Mouse (Mus musculus) CH12.LX (cell line): Measurements from ENCODE around the gene Hnrnpa3. TPM values are rescaled to one million over a fixed set of nuclear protein-coding genes. Genes with fewer than 3 reads are reported as not detected.

Source experiments
- DNase-seq: peaks from one replicate; pipeline ENCODE4 v3.0.0-alpha.2; 2013; ENCODE audit errors: extremely low read depth
- H3K27ac ChIP-seq: 2 replicates; pipeline ENCODE4 v1.5.1; 2012; ENCODE audit warnings: low read depth, mild to moderate bottlenecking, control low read depth, moderate library complexity; ENCODE audit not compliant: insufficient read depth
- H3K27me3 ChIP-seq: replicated peaks from 2 replicates; pipeline ENCODE3; 2012; ENCODE audit warnings: inconsistent platforms
- H3K36me3 ChIP-seq, 2 experiments: replicated peaks in 1 of 2; 2 replicates each; pipeline versions ENCODE3 to v1.6.1; 2012; ENCODE audit warnings: inconsistent platforms in 1 of 2, low read length in 1 of 2, mild to moderate bottlenecking in 1 of 2, mixed read lengths in 1 of 2, moderate library complexity in 1 of 2; ENCODE audit not compliant: control insufficient read depth in 1 of 2, insufficient read depth in 1 of 2
- H3K4me1 ChIP-seq, 2 experiments: 2 replicates each; pipeline ENCODE4 v1.6.1; 2012; ENCODE audit warnings: inconsistent platforms in 1 of 2, moderate library complexity in 1 of 2; ENCODE audit not compliant: insufficient read depth in 2 of 2, control insufficient read depth in 1 of 2
- H3K4me2 ChIP-seq: 2 replicates; pipeline ENCODE4 v1.6.1; 2012; ENCODE audit warnings: low read depth, mild to moderate bottlenecking, control low read depth; ENCODE audit not compliant: poor library complexity, insufficient read depth, severe bottlenecking
- H3K4me3 ChIP-seq, 3 experiments: fragments of 150-350 bp in 1 of 3; sonication (generic) in 1 of 3; replicated peaks in 1 of 3; 2 replicates each; pipeline versions ENCODE3 to v1.5.1; 2011 to 2012; ENCODE audit warnings: low read depth in 2 of 3, low read length in 2 of 3, mild to moderate bottlenecking in 2 of 3, moderate library complexity in 2 of 3, control low read depth in 1 of 3, improper control_type of control experiment in 1 of 3, inconsistent platforms in 1 of 3, mixed read lengths in 1 of 3; ENCODE audit not compliant: poor library complexity in 1 of 3
- H3K79me2 ChIP-seq: replicated peaks from 2 replicates; pipeline ENCODE4 v1.6.1; 2012; ENCODE audit warnings: mild to moderate bottlenecking, moderate library complexity; ENCODE audit not compliant: control insufficient read depth, poor library complexity, insufficient read depth, severe bottlenecking; ENCODE audit errors: extremely low read depth
- H3K9ac ChIP-seq: 2 replicates; pipeline ENCODE4 v1.6.1; 2012; ENCODE audit warnings: low read depth, mild to moderate bottlenecking, control low read depth, moderate library complexity; ENCODE audit not compliant: insufficient read depth
- H3K9me3 ChIP-seq: replicated peaks from 2 replicates; pipeline ENCODE3; 2012; ENCODE audit warnings: low read length, inconsistent platforms, mixed read lengths
- BHLHE40 ChIP-seq: IDR thresholded peaks from 2 replicates; pipeline ENCODE4 v1.6.1; 2011; ENCODE audit warnings: mild to moderate bottlenecking, low read depth, low read length, improper control_type of control experiment
- CHD1 ChIP-seq: IDR thresholded peaks from 2 replicates; pipeline ENCODE4 v1.6.1; 2012; ENCODE audit warnings: low read depth, low read length, improper control_type of control experiment, inconsistent platforms
- CHD2 ChIP-seq: IDR thresholded peaks from 2 replicates; pipeline ENCODE4 v1.6.1; 2011; ENCODE audit warnings: low read length, improper control_type of control experiment
- CTCF ChIP-seq, 2 experiments: IDR thresholded peaks in 1 of 2; conservative IDR thresholded peaks in 1 of 2; 2 replicates each; pipeline ENCODE4 v1.5.1; 2011 to 2012; ENCODE audit warnings: low read depth in 2 of 2, low read length in 2 of 2, improper control_type of control experiment in 1 of 2, inconsistent platforms in 1 of 2, mild to moderate bottlenecking in 1 of 2, moderate library complexity in 1 of 2
- E2F4 ChIP-seq: IDR thresholded peaks from 2 replicates; pipeline ENCODE4 v1.6.1; 2011; ENCODE audit warnings: low read depth, low read length, improper control_type of control experiment; ENCODE audit not compliant: insufficient replicate concordance
- EP300 ChIP-seq: IDR thresholded peaks from 2 replicates; pipeline ENCODE4 v1.6.1; 2011; ENCODE audit warnings: low read length, improper control_type of control experiment
- ETS1 ChIP-seq: conservative IDR thresholded peaks from 2 replicates; pipeline ENCODE4 v1.6.1; 2012; ENCODE audit warnings: low read depth, mild to moderate bottlenecking, inconsistent platforms, low read length, improper control_type of control experiment, moderate library complexity
- GABPA ChIP-seq: IDR thresholded peaks from 2 replicates; pipeline ENCODE4 v1.6.1; 2012; ENCODE audit warnings: low read depth, low read length, improper control_type of control experiment, inconsistent platforms; ENCODE audit not compliant: insufficient replicate concordance
- HCFC1 ChIP-seq: IDR thresholded peaks from 2 replicates; pipeline ENCODE4 v1.6.1; 2012; ENCODE audit warnings: low read depth, mild to moderate bottlenecking, inconsistent platforms, low read length, improper control_type of control experiment
- IRF4 ChIP-seq: IDR thresholded peaks from 2 replicates; pipeline ENCODE4 v1.6.1; 2014; ENCODE audit warnings: low read depth, mild to moderate bottlenecking, inconsistent platforms, low read length, improper control_type of control experiment
- JUND ChIP-seq: conservative IDR thresholded peaks from 2 replicates; pipeline ENCODE4 v1.6.1; 2011; ENCODE audit warnings: low read depth, low read length, improper control_type of control experiment
- MAX ChIP-seq: IDR thresholded peaks from 2 replicates; pipeline ENCODE4 v1.6.1; 2011; ENCODE audit warnings: low read length, improper control_type of control experiment
- MXI1 ChIP-seq: IDR thresholded peaks from 2 replicates; pipeline ENCODE4 v1.6.1; 2011; ENCODE audit warnings: mild to moderate bottlenecking, low read depth, low read length, improper control_type of control experiment
- MYC ChIP-seq: IDR thresholded peaks from 2 replicates; pipeline ENCODE4 v1.6.1; 2011; ENCODE audit warnings: low read depth, mild to moderate bottlenecking, improper control_type of control experiment, low read length
- NRF1 ChIP-seq: IDR thresholded peaks from 2 replicates; pipeline ENCODE4 v1.6.1; 2014; ENCODE audit warnings: low read depth, mild to moderate bottlenecking, inconsistent platforms, low read length, improper control_type of control experiment, moderate library complexity
- PAX5 ChIP-seq: IDR thresholded peaks from 2 replicates; pipeline ENCODE4 v1.6.1; 2012; ENCODE audit warnings: low read length, inconsistent platforms, mixed read lengths
- POLR2AphosphoS2 ChIP-seq: IDR thresholded peaks from 2 replicates; pipeline ENCODE4 v1.6.1; 2011; ENCODE audit warnings: low read depth, low read length, improper control_type of control experiment
- SIN3A ChIP-seq: IDR thresholded peaks from 2 replicates; pipeline ENCODE4 v1.6.1; 2012; ENCODE audit warnings: low read length, improper control_type of control experiment, inconsistent platforms
- SMC3 ChIP-seq: IDR thresholded peaks from 2 replicates; pipeline ENCODE4 v1.6.1; 2011; ENCODE audit warnings: low read depth, low read length, improper control_type of control experiment
- TBP ChIP-seq: conservative IDR thresholded peaks from 2 replicates; pipeline ENCODE4 v1.6.1; 2011; ENCODE audit warnings: low read depth, low read length, improper control_type of control experiment
- TCF12 ChIP-seq: IDR thresholded peaks from 2 replicates; pipeline ENCODE4 v1.6.1; 2014; ENCODE audit warnings: low read depth, mild to moderate bottlenecking, inconsistent platforms, low read length, improper control_type of control experiment
- UBTF ChIP-seq: IDR thresholded peaks from 2 replicates; pipeline ENCODE4 v1.6.1; 2012; ENCODE audit warnings: low read depth, mild to moderate bottlenecking, inconsistent platforms, low read length, improper control_type of control experiment, moderate library complexity
- USF1 ChIP-seq: IDR thresholded peaks from 2 replicates; pipeline ENCODE4 v1.6.1; 2014; ENCODE audit warnings: low read depth, mild to moderate bottlenecking, inconsistent platforms, low read length, improper control_type of control experiment
- ZKSCAN1 ChIP-seq: IDR thresholded peaks from 2 replicates; pipeline ENCODE4 v1.6.1; 2012; ENCODE audit warnings: low read depth, inconsistent platforms, low read length, improper control_type of control experiment, borderline replicate concordance
- ZMIZ1 ChIP-seq: IDR thresholded peaks from 2 replicates; pipeline ENCODE4 v1.6.1; 2012; ENCODE audit warnings: low read depth, mild to moderate bottlenecking, inconsistent platforms, low read length, improper control_type of control experiment
- ZNF384 ChIP-seq: IDR thresholded peaks from 2 replicates; pipeline ENCODE4 v1.6.1; 2012; ENCODE audit warnings: low read depth, low read length, improper control_type of control experiment, inconsistent platforms
- dilution Hi-C: fragments of 300-500 bp; cut with MboI; formaldehyde crosslinking; loops from 2 replicates; pipeline ENCODE4 v1.14.3; 2020; ENCODE audit warnings: low sequenced_read_pairs; ENCODE audit not compliant: extremely low pct_unique_long_range_greater_than_20kb, extremely low pct_ligation_motif_present
- in situ Hi-C: fragments of 300-500 bp; cut with MboI; formaldehyde crosslinking; loops from 3 replicates; pipeline ENCODE4 v1.14.3; 2019; ENCODE audit warnings: low sequenced_read_pairs, low pct_ligation_motif_present, low pct_unique_long_range_greater_than_20kb, mixed read lengths
- polyA plus RNA-seq: library from polyadenylated mRNA; unstranded; fragments of >175 nt; gene quantifications from 2 replicates; pipeline ENCODE4 v1.2.1, GENCODE M21; 2012; ENCODE audit warnings: low read depth; ENCODE audit not compliant: insufficient read length
- total RNA-seq, 2 experiments: library from RNA; depleted of rRNA; stranded (reverse); fragments of 300-350 nt in 1 of 2; fragments of >200 nt in 1 of 2; gene quantifications; 2 replicates each; pipeline ENCODE4 v1.2.3; 2012 to 2014

Hnrnpa3 gene
- total and polyA plus RNA-seq, 3 experiments: 83.1 to 373 (median 229) TPM

GRCm38 (mm10) chr2:75702588-75702976, 43.5 kb downstream of the Hnrnpa3 start:
- Histone ChIP-seq H3K4me3 (peak overlapping the region; percentile 86 to 97 (median 94)), H3K9ac (peak overlapping the region; percentile 75), H3K36me3 (peaks cover 3 to 33% of the 10 kb centered on the region in 2 experiments), H3K4me2 (peak overlapping the region; percentile 86), H3K4me1 (peaks cover 6 to 60% of the 10 kb centered on the region in 2 experiments), H3K79me2 (peaks cover 58% of the 10 kb centered on the region), H3K9me3 (no peaks in the 10 kb centered on the region), H3K27ac (no peak overlapping the region), H3K27me3 (no peaks in the 10 kb centered on the region)
- in situ Hi-C loops: loop anchor here (10.0 kb wide), 1 partner anchor 62 kb away; no protein-coding TSS in a partner anchor
- peak; percentile 64; the same call in 1 of the 2 replicates for TF ChIP-seq CHD1
- TF ChIP-seq GABPA: no peak
- no peak for TF ChIP-seq POLR2AphosphoS2
- peak; percentile 76 for TF ChIP-seq ZNF384
- TF ChIP-seq NRF1: no peak
- no peak for TF ChIP-seq USF1
- TF ChIP-seq E2F4: no peak
- TF ChIP-seq TBP: no peak
- TF ChIP-seq HCFC1: peak; percentile 36; the same call in 1 of the 2 replicates
- no peak for TF ChIP-seq PAX5
- TF ChIP-seq UBTF: no peak
- TF ChIP-seq MAX: no peak
- no peak for TF ChIP-seq IRF4
- TF ChIP-seq EP300: no peak
- DNase-seq: no peak
- dilution Hi-C loops: no loop called here

- Histone ChIP-seq H3K79me2 (peaks cover 48% of the 10 kb centered on the region), H3K4me2 (peak overlapping the region; percentile 86; the same call in 1 of the 2 replicates), H3K9me3 (peaks cover under 1% of the 10 kb centered on the region), H3K27me3 (no peaks in the 10 kb centered on the region), H3K4me3 (peak overlapping the region; percentile 86 to 97 (median 94)), H3K36me3 (peaks cover 1 to 30% of the 10 kb centered on the region in 2 experiments), H3K4me1 (peaks cover 4 to 58% of the 10 kb centered on the region in 2 experiments), H3K27ac (peak overlapping the region; percentile 90), H3K9ac (peak overlapping the region; percentile 75)
- in situ Hi-C loops (loop anchor here (10.0 kb wide), 1 partner anchor 61 kb away; no protein-coding TSS in a partner anchor), dilution Hi-C loops (no loop called here)
- DNase-seq: peak; percentile 62
- TF ChIP-seq MYC (peak; percentile 59), MXI1 (peak; percentile 46; the same call in 1 of the 2 replicates), IRF4 (peak; percentile 5; the same call in 1 of the 2 replicates), JUND (no peak), ZMIZ1 (peak; percentile 1; the same call in 1 of the 2 replicates), SMC3 (peak; percentile 2; the same call in 1 of the 2 replicates), CTCF (conservative IDR thresholded peaks at IDR 0.05 in 1 of 2, IDR thresholded peaks at IDR 0.05 in 1 of 2; ENCODE audit: low read depth in 2 of 2, low read length in 2 of 2) (no peak), UBTF (peak; percentile 85; the same call in 1 of the 2 replicates), CHD2 (no peak), ETS1 (0 out of 2 replicates have a peak, but pooled peaks have one; percentile 4), ZKSCAN1 (peak; percentile 64; the same call in 1 of the 2 replicates), TCF12 (peak; percentile 17; the same call in 1 of the 2 replicates), MAX (peak; percentile 56), SIN3A (peak; percentile 92), BHLHE40 (0 out of 2 replicates have a peak, but pooled peaks have one; percentile 17)
Observed at GRCm38 (mm10) chr2:75703375-75704181, 44.5 kb downstream of the Hnrnpa3 start.
